Mouse (Mus musculus) frontal cortex, postnatal 36 days (tissue): ENCODE measurements at regions not wholly inside any gene's neighbourhood (a gene's known extent, or its start where the extent isn't known, plus 50 kb on each side); places are given as distances from the start of the nearest gene placed in this dataset.

Experiments used
- DNase-seq, 2 experiments: peaks; one replicate each; pipeline ENCODE4 v3.0.0; 2022; ENCODE audit warnings: low spot score in 2 of 2

GRCm38 (mm10) chr10:37716946-37717345, 578.2 kb upstream of the Marcks start:
- no peak for DNase-seq

- DNase-seq, result no peak
Observed at GRCm38 (mm10) chr10:37711459-37711858, 572.7 kb upstream of the Marcks start.

DNA sequence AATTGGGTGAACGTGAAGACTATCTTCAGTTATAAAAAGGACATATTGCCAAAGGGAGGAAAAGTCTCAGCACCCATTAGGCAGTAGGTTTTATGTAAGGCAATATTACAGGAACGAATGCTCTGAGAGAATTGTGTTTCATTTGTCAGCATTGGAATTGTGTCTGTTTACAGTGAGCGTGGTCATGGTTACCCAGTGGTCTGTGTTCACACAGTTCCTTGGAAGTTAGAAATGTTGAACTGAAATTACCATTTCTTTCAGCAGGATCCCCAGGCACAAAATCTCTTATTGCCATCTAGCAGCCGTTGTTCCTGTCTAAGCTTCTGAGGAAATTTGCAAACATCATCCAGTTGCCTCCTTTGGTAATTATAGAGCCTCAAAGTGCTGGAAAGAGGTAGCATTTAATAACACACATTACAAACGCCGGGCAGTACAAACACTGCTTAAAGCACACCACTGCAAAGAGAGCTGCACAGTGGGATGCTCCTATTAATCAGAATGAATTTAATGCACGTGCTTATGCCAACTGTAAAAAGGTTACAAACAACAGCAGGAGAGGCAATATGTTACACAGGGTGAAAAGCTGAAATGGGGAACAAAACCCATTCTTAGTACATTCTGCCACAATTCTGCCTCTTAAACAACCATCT, 555.4 kb upstream of the Marcks start:
- DNase-seq, result no peak

- no peak for DNase-seq
Observed at GRCm38 (mm10) chr10:37692851-37693250, 554.1 kb upstream of the Marcks start.

GRCm38 (mm10) chr10:37691939-37692338, 553.2 kb upstream of the Marcks start:
- peak in 1 of 2 experiments; percentile 14 for DNase-seq

- DNase-seq, result no peak
Observed at GRCm38 (mm10) chr10:37683101-37683500, 544.4 kb upstream of the Marcks start.

DNA sequence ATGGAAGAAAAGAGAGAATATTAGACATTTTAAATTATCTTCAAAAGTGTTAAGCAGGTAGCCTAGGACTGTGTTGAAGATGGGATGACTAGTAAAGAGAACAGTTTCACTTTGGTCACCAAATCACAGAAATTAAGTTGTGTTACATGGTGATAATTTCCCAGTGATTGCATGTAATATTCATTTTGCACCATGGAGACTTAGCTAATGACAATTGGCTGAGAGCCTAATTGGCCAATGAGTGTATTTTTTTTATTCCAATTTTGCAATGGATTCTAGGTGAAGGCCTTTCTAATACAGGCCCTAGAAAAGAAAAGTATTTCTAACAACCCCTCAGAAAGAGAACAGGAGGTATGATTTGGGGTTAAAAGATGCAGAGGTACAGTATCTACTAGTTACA, 541.9 kb upstream of the Marcks start:
- DNase-seq, result no peak

GRCm38 (mm10) chr10:37677826-37678225, 539.1 kb upstream of the Marcks start:
- DNase-seq, result no peak

DNA sequence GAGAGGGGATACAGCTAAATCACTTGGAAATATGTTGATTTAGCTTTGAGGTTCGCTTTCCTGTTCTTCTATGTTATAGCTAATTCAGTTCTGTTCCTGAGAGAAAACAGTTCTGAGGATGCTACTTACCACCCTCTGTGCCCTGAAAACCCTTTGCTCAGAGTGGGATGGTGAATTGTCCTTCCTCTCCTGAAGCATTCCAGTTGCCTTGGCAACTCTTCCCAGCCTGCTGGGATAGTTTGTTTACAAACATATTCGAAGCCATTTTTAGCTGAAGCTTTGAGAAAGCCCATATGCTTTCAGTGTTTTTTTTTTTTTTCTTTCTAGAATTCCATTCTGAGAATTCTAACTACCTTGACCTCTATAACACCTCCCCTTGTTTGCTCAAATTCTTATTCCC, 530.1 kb upstream of the Marcks start:
- DNase-seq, result peak in 1 of 2 experiments; percentile 9

DNA sequence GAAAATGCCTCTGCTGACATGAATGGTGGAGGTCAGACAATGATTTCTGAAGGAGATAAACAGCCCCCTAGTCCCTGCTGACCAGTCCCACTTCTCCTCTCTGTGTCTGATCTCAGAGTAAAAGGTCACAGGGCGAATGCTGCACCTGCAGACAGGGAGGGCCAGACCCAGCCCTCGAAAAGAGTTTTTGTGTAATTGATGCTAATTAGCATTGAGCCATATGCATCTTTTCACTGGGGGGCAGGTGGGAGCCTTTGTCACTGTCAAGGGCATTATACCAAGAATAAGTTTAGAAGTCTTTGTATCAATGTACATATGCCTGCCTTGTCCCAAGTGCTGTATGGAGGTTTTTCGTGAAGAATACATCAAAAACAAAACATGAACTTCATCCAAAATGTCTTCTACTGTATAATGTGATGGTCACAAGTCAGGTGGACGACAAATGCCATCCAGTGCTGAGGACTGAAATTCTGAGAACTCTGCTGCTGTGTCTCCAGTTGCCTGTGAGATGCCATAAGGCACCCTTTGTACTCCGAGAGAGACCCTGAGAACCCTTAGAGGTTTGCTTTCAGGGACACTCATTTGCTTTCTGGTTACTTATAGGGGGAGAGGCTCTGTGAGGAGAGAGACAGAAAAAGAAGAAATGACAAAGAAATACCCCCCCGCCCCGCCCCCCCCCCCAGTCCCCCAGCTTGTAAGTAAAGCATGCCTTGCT, 528.5 kb upstream of the Marcks start:
- no peak for DNase-seq

DNA sequence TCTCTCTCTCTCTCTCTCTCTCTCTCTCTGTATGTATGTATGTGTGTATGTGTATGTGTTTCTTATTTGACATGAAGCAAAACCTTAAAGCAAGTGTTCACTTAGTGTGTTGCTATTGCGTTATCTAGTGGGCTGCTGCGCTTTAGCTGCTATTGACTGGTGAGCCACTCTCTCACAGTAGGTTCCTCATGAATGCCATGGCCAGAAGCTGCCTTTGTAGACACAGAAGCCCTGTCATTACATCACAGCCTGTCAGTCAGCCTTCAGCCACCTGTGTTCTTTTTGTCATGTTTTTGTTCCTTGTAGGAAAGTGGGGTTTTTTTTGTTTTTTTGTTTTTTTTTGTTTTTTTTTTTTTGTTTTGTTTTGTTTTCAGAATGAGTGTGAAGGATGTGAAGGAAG, 527.8 kb upstream of the Marcks start:
- DNase-seq, result no peak

- DNase-seq, result no peak
Observed at GRCm38 (mm10) chr10:37637001-37637562, 498.4 kb upstream of the Marcks start.

GRCm38 (mm10) chr10:37636421-37636820, 497.7 kb upstream of the Marcks start:
- DNase-seq, result no peak

DNA sequence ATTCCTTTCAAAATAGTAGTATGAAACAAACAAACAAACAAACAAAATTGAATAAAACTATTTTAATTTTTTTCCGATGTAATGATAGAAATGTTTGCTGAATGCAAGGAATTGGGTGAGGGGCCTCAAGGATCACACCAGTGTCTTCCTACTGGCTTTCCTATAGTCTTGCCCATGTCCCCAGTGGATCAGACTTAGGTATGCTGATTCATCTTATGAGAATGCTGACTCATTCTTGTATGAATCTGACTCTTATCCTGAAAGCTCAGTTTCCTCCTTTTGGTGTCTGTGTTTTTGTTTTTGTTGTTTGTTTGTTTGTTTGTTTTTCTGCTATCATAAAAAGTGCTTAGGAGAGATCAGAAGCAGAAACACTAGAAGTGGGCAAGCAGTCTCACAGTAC, 491.7 kb upstream of the Marcks start:
- no peak for DNase-seq

- no peak for DNase-seq
Observed at GRCm38 (mm10) chr10:37627900-37628299, 489.2 kb upstream of the Marcks start.

DNA sequence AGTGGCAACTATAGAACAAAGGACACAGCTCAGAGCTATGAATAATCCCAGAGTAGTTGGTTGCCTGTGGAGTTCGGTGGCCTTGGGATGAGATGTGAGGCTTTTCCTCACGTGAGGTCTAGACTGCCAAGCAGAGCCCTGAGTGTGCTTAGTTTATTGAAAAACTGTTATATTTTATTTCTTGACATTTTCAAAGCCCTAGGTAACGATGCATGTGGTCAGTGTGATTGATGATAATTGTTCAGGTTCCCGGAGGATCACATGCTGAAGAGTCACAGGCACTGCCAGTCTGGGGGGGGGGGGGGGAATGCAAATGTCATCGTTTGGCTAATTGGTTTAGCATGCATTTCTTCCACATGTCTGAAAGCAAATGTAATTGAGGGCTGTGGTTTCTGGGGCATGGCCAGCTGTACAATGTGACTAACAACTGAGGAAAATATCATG, 488.1 kb upstream of the Marcks start:
- no peak for DNase-seq

DNA sequence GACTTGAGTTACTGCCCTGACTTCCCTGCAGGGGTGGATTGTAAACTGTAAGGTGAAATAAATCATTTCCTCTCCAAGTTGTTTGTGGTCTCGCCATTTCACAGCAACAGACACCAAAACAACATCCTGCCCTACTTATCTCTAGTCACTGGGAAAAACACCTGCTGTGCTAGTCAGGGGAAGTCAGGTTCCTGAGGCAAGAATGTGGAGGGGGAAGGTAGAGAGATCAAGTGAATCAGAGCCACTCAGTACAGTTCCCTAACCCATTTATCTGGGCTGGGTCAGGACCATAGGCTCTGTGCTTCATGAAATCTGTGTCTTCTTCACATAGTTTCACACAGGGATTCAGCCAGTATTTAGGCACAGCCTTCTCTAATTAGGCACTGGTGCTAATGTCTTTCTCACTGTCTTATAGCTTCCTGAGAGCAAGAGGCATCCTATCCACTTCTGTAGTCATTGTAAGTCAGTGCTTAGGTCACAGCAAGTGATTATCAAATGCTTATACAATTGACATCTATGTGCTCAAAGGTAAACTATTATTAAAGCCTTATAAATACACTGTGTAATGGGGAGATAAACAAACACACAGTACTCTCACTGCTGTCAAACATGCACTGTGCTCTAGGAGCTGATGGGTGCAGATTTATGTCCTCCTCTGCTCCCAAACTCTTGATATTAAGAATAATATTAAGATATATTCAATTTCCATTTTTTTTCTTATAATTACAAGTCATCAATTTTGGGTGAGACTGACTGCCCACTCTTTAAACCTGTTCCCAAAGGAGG, 487.4 kb upstream of the Marcks start:
- DNase-seq, result no peak

GRCm38 (mm10) chr10:37623041-37623440, 484.3 kb upstream of the Marcks start:
- DNase-seq, result no peak

- no peak for DNase-seq
Observed at GRCm38 (mm10) chr10:37618606-37619005, 479.9 kb upstream of the Marcks start.

GRCm38 (mm10) chr10:37617708-37618300, 479.1 kb upstream of the Marcks start:
- DNase-seq, result no peak

- no peak for DNase-seq
Observed at GRCm38 (mm10) chr10:37615926-37616691, 477.4 kb upstream of the Marcks start.
